10 mouse cellular contexts compared by ENCODE assay signal in genomic region chr6:86694465-86694864, GRCm38 (mm10). TPM values are rescaled to one million over a fixed set of nuclear protein-coding genes. Genes with fewer than 3 reads are reported as not detected.
DNase-seq lines count a peak whose midpoint lies in the region; ATAC-seq and TF ChIP-seq lines count a peak whose summit lies in the region.
"Had no signal": no experiment of that assay in that cellular context is flagged by ENCODE, and none has a peak within 500 bp of the region (broad histone marks: within the 10 kb centered on the region; RNA-seq: fewer than 3 reads in every experiment).

No protein-coding gene starts in this region.

- no peak for TF ChIP-seq POLR2A in small intestine, adult 2 months (IDR thresholded peaks at IDR 0.05; ENCODE audit: low read depth, low read length)

- H3K36me3 ChIP-seq in forebrain, embryonic 10.5 days (replicated peaks) = peaks cover 61% of the 10 kb centered on the region
- H3K36me3 ChIP-seq in forebrain, embryonic 16.5 days (ENCODE audit: control insufficient read depth, insufficient read depth) = peaks cover 41% of the 10 kb centered on the region
- H3K36me3 ChIP-seq in liver, embryonic 13.5 days = peaks cover 30% of the 10 kb centered on the region
- H3K36me3 ChIP-seq in small intestine, adult 2 months (ENCODE audit: control insufficient read depth, insufficient read depth, low read length) = peaks cover 41% of the 10 kb centered on the region

- no peak overlapping the region for H3K27ac ChIP-seq in forebrain, embryonic 10.5 days
- no peak overlapping the region for H3K27ac ChIP-seq in forebrain, embryonic 16.5 days (ENCODE audit: low read length)
- H3K27ac ChIP-seq in liver, embryonic 13.5 days = no peak overlapping the region
- H3K27ac ChIP-seq in small intestine, adult 2 months (ENCODE audit: insufficient read depth, low read depth, low read length) = no peak overlapping the region
- H3K27ac ChIP-seq: hindbrain, embryonic 15.5 days; neural tube, embryonic 13.5 days had no signal

- no peak for ATAC-seq in forebrain, embryonic 16.5 days
- ATAC-seq in liver, embryonic 13.5 days (ENCODE audit: low read depth) = no peak

- peak; percentile 42 for DNase-seq in forebrain, embryonic 10.5 days (ENCODE audit: extremely low spot score, low spot score)
- peak; percentile 20 for DNase-seq in ovary, postnatal 36 days (ENCODE audit: low spot score)
- DNase-seq in ovary, adult 18-20 months (ENCODE audit: low spot score) = no peak
- peak; percentile 71 for DNase-seq in c-Kit-positive CD71-positive TER-119-positive erythroid progenitor cells, embryonic 14.5 days (ENCODE audit: low spot score)
- peak; percentile 64 for DNase-seq in heart, postnatal 4 days
- DNase-seq in liver, embryonic 13.5 days = peak; percentile 43

- no peaks in the 10 kb centered on the region for H3K27me3 ChIP-seq in forebrain, embryonic 10.5 days (ENCODE audit: poor library complexity, severe bottlenecking)
- H3K27me3 ChIP-seq in forebrain, embryonic 16.5 days (replicated peaks; ENCODE audit: control insufficient read depth, insufficient read depth, low read length) = no peaks in the 10 kb centered on the region
- no peaks in the 10 kb centered on the region for H3K27me3 ChIP-seq in liver, embryonic 13.5 days
- H3K27me3 ChIP-seq in small intestine, adult 2 months (ENCODE audit: control insufficient read depth, insufficient read depth, low read length) = no peaks in the 10 kb centered on the region
- H3K27me3 ChIP-seq: hindbrain, embryonic 15.5 days; neural tube, embryonic 13.5 days had no signal

- TF ChIP-seq CTCF in small intestine, adult 2 months (IDR thresholded peaks at IDR 0.05; ENCODE audit: extremely low read depth, insufficient read length, insufficient replicate concordance, low read depth, low read length) = peak; percentile 63; the same call in 1 of the 2 replicates

- H3K9ac ChIP-seq in forebrain, embryonic 16.5 days (replicated peaks; ENCODE audit: low read depth, low read length) = no peak overlapping the region
- no peak overlapping the region for H3K9ac ChIP-seq in liver, embryonic 13.5 days
- H3K9ac ChIP-seq: hindbrain, embryonic 15.5 days; neural tube, embryonic 13.5 days had no signal

- H3K4me1 ChIP-seq in forebrain, embryonic 10.5 days = no peaks in the 10 kb centered on the region
- no peaks in the 10 kb centered on the region for H3K4me1 ChIP-seq in forebrain, embryonic 16.5 days (replicated peaks; ENCODE audit: control insufficient read depth, insufficient read depth, low read length)
- peaks cover 8% of the 10 kb centered on the region for H3K4me1 ChIP-seq in liver, embryonic 13.5 days (replicated peaks)
- H3K4me1 ChIP-seq in small intestine, adult 2 months (ENCODE audit: control insufficient read depth, insufficient read depth, insufficient read length, low read length) = peaks cover 5% of the 10 kb centered on the region
- H3K4me1 ChIP-seq: hindbrain, embryonic 15.5 days; neural tube, embryonic 13.5 days had no signal

- no peak overlapping the region for H3K4me3 ChIP-seq in forebrain, embryonic 10.5 days
- H3K4me3 ChIP-seq in forebrain, embryonic 16.5 days (replicated peaks; ENCODE audit: low read length) = no peak overlapping the region
- H3K4me3 ChIP-seq in liver, embryonic 13.5 days (replicated peaks) = no peak overlapping the region
- no peak overlapping the region for H3K4me3 ChIP-seq in small intestine, adult 2 months (ENCODE audit: low read depth, low read length)
- H3K4me3 ChIP-seq: hindbrain, embryonic 15.5 days; neural tube, embryonic 13.5 days had no signal

- H3K4me2 ChIP-seq in forebrain, embryonic 16.5 days (ENCODE audit: low read length) = no peak overlapping the region
- no peak overlapping the region for H3K4me2 ChIP-seq in liver, embryonic 13.5 days
- H3K4me2 ChIP-seq: hindbrain, embryonic 15.5 days; neural tube, embryonic 13.5 days had no signal

- no peaks in the 10 kb centered on the region for H3K9me3 ChIP-seq in forebrain, embryonic 10.5 days
- no peaks in the 10 kb centered on the region for H3K9me3 ChIP-seq in forebrain, embryonic 16.5 days (ENCODE audit: control insufficient read depth, low read length)
- no peaks in the 10 kb centered on the region for H3K9me3 ChIP-seq in liver, embryonic 13.5 days (replicated peaks)
- H3K9me3 ChIP-seq: hindbrain, embryonic 15.5 days; neural tube, embryonic 13.5 days had no signal

RNA-seq across cellular contexts. Expression of gene Snrnp27, which starts 10.1 kb away (rescaled TPM):
- polyA plus RNA-seq in forebrain, embryonic 10.5 days (2016; fragmentation: Nextera tagmentation; extraction: Ambion mirVana) = 125 and 136 TPM in 2 replicates
- polyA plus RNA-seq in forebrain, embryonic 16.5 days (2015; fragmentation: Nextera tagmentation; extraction: Ambion mirVana) = 103 and 106 TPM in 2 replicates
- 10 to 100 TPM; 44.7 to 47.0 TPM for total RNA-seq in heart, postnatal 4 days (2021)
- 71.2 and 86.4 TPM in 2 replicates for polyA plus RNA-seq in liver, embryonic 13.5 days (2015; fragmentation: Nextera tagmentation; extraction: Ambion mirVana)
- 2.1 and 3.9 TPM in 2 replicates for polyA plus RNA-seq in small intestine, adult 2 months (2012; rRNA removed)

RNA-seq across cellular contexts. Expression of gene Mxd1, which starts 25.5 kb away (rescaled TPM):
- polyA plus RNA-seq in forebrain, embryonic 10.5 days (2016; fragmentation: Nextera tagmentation; extraction: Ambion mirVana) = 8.2 and 8.3 TPM in 2 replicates
- polyA plus RNA-seq in forebrain, embryonic 16.5 days (2015; fragmentation: Nextera tagmentation; extraction: Ambion mirVana) = 21.6 and 23.2 TPM in 2 replicates
- total RNA-seq in heart, postnatal 4 days (2021) = 1 to 10 TPM; 4.0 to 4.3 TPM
- 32.9 and 38.7 TPM in 2 replicates for polyA plus RNA-seq in liver, embryonic 13.5 days (2015; fragmentation: Nextera tagmentation; extraction: Ambion mirVana)
- 87.2 and 413 TPM in 2 replicates for polyA plus RNA-seq in small intestine, adult 2 months (2012; rRNA removed)

RNA-seq across cellular contexts. Expression of gene Gmcl1, which starts 38.7 kb away (rescaled TPM):
- 28.1 and 29.5 TPM in 2 replicates for polyA plus RNA-seq in forebrain, embryonic 10.5 days (2016; fragmentation: Nextera tagmentation; extraction: Ambion mirVana)
- 41.9 and 47.2 TPM in 2 replicates for polyA plus RNA-seq in forebrain, embryonic 16.5 days (2015; fragmentation: Nextera tagmentation; extraction: Ambion mirVana)
- 10 to 100 TPM in 1 of 2 experiments, 1 to 10 TPM in 1; 9.1 to 11.3 TPM for total RNA-seq in heart, postnatal 4 days (2021)
- 8.9 and 10.3 TPM in 2 replicates for polyA plus RNA-seq in liver, embryonic 13.5 days (2015; fragmentation: Nextera tagmentation; extraction: Ambion mirVana)
- polyA plus RNA-seq in small intestine, adult 2 months (2012; rRNA removed) = 11.7 and 20.5 TPM in 2 replicates

Comparison
In these comparisons a context has a peak if more than half of its experiments do, and no peak if none do; other contexts are left out.
1. RNA of gene Snrnp27, which starts 10.1 kb away (polyA plus RNA-seq): 125 to 136 TPM in forebrain, embryonic 10.5 days, 103 to 106 TPM in forebrain, embryonic 16.5 days and 71.2 to 86.4 TPM in liver, embryonic 13.5 days; 2.1 to 3.9 TPM in small intestine, adult 2 months; every median in the first group is over 10 times any median in the second.